Mouse (Mus musculus): ENCODE data around the gene Hip1r. TPM values are rescaled to one million over a fixed set of nuclear protein-coding genes. Genes with fewer than 3 reads are reported as not detected.
"Not testable (repeated sequence)": the region's sequence is repeated elsewhere in the genome, so short reads cannot be mapped to it uniquely, and the experiment has no call there.

Hip1r gene
- total RNA-seq, 4 experiments from 2014 or later, result 11.5 to 15.5 (median 13.7) TPM

- no peak for DNase-seq (ENCODE audit: low spot score)
These were observed 62.4 kb downstream of the Hip1r start for GRCm38 (mm10) chr5:124035806-124036205.

DNA sequence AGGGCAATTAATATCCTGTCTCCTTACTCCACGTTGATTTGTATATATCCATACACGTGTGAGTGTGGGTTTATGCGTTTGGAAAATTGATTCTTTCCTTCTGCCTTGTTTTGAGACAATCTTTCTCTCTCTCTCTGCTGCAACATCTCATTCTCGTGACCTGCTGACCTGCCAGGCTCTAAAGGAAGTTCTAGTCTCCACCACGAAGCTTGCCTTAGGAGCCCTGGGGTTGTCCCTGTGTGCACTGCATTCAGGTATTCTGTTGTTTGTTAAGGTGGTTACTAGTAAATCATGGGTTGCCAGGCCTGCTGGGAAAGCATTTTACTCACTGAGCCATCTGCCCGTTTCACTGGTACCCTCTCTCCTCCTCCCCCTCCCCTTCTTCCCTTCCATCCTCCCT is 62.9 kb downstream of the Hip1r start:
- DNase-seq (ENCODE audit: low spot score), result no peak

- DNase-seq (ENCODE audit: low spot score), result no peak
These were observed 63.4 kb downstream of the Hip1r start for GRCm38 (mm10) chr5:124036836-124037235.

GRCm38 (mm10) chr5:124039602-124040001 is 66.2 kb downstream of the Hip1r start:
- no peak for DNase-seq (ENCODE audit: low spot score)

- no peak for DNase-seq (ENCODE audit: low spot score)
These were observed 67.7 kb downstream of the Hip1r start for GRCm38 (mm10) chr5:124041097-124041496.

- peak; percentile 67 for DNase-seq (ENCODE audit: low spot score)
These were observed 70.0 kb downstream of the Hip1r start for GRCm38 (mm10) chr5:124043212-124043978.

DNA sequence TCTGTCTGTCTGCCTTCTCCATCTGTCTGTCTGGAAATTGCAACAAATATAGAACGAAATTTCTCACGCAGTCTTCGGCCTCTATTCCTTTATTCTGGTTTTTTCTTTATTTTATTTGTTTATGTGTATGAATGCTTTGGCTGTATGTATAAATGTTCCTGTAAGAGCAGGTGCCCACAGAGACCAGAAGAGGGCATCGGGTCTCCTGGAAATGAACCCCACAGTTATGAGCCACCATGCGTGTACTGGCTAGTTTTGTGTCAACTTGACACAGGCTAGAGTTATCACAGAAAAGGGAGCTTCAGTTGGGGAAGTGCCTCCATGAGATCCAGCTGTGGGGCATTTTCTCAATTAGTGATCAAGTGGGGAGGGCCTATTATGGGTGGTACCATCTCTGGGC is 70.6 kb downstream of the Hip1r start:
- DNase-seq (ENCODE audit: low spot score), result no peak

DNA sequence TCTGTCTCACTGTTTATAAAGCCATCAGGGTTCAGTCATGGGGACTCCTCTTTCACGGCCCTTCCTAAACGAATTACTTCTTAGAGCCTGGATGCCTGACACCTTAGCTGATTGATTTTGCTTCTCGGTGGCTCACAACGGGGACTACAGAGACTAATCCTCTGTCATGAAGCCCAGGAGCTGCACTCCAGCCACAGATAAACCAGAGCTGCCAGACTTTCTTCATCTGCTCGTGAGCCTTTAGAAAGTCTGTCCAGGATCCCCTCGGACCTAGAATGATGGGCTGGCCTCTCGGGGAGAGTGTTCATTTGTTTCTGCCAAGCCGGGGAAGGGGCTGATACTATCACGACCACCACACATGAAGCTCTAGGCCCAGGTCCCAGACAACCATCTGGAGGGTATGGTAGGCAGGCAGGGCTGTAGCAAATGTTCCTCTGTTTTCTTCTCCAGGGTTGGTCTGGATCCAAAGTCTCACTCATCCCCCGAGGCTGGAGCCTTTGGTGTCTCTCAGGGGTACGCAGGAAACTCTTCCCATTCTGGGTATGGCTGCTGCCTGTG is 72.1 kb downstream of the Hip1r start:
- no peak for DNase-seq (ENCODE audit: low spot score)

- DNase-seq (ENCODE audit: low spot score), result no peak
These were observed 73.4 kb downstream of the Hip1r start for GRCm38 (mm10) chr5:124046741-124047401.

DNA sequence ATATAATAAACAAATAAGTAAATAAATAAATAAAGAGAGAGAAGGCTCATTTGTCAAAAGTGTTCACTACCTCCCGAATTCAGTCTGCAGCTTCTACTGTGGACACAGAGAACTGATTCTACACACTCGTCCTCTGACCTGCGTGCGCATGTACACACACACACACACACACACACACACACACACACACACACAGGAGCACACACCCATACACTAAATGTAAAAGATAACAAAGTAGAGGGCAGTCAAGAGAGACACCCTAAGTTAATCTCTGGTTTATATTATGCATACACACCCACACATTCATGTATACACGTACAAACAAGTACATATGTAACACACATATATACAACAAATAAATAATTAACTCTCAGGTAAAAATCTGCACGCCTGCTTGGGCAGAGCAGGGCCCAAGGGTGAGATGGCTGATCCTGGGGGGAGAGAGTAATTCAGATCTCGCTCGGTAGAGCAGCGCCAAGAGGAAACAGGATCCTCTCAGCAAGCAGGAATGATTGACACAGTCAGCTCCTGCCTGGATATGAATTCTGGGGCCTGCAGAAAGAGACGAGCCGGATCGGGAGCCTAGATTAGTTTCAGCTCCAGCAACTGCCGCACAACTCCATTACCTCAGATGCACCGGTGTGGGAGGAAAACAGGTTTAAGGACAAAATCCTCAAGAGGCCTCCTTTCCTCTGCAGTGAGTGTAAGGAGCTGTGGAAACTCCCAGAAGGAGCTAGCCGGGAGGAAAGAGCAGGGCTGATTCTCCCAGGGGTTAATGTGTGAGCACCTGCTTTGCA is 76.0 kb downstream of the Hip1r start:
- no peak for DNase-seq (ENCODE audit: low spot score)

- no peak for DNase-seq (ENCODE audit: low spot score)
These were observed 76.9 kb downstream of the Hip1r start for GRCm38 (mm10) chr5:124050095-124051050.

GRCm38 (mm10) chr5:124051899-124052491 is 78.6 kb downstream of the Hip1r start:
- DNase-seq (ENCODE audit: low spot score), result no peak

- DNase-seq (ENCODE audit: low spot score), result not testable (repeated sequence)
These were observed 79.2 kb downstream of the Hip1r start for GRCm38 (mm10) chr5:124052641-124053040.

Small RNAs within 50 kb of the gene (microRNA-seq; reads per million reads assigned to microRNA genes)
- gene Mir7032, result not detected

Other genes with a start within 250 kb of the Hip1r start
- 10 to 100 TPM; 33.8 to 42.7 (median 39.4) TPM for gene Rsrc2, start 224.2 kb upstream of the Hip1r start, total RNA-seq (2022)
- under 1 TPM; 0.11 to 0.53 (median 0.42) TPM for gene Kntc1, start 223.9 kb upstream of the Hip1r start, total RNA-seq (2022)
- gene Hcar2, start 108.1 kb upstream of the Hip1r start, total RNA-seq (2022), result 1 to 10 TPM in 1 of 4 experiments, under 1 TPM in 2, not detected in 1; 0.12 to 2.0 (median 0.22) TPM
- gene Hcar1, start 93.6 kb upstream of the Hip1r start, total RNA-seq (2022), result under 1 TPM; 0.31 to 0.52 (median 0.42) TPM
- gene Denr, start 66.5 kb upstream of the Hip1r start, total RNA-seq (2022), result 10 to 100 TPM; 45.9 to 52.4 (median 50.6) TPM
- gene Gm43518, start 46.2 kb upstream of the Hip1r start, total RNA-seq (2022), result under 1 TPM in 1 of 4 experiments, not detected in 3; 0.92 TPM
- 1 to 10 TPM in 3 of 4 experiments, under 1 TPM in 1; 0.60 to 3.8 (median 2.0) TPM for gene Ccdc62, start 42.9 kb upstream of the Hip1r start, total RNA-seq (2022)
- gene Vps37b, start 58.6 kb downstream of the Hip1r start, total RNA-seq (2022), result 10 to 100 TPM; 13.7 to 24.0 (median 16.5) TPM
- gene Abcb9, start 122.2 kb downstream of the Hip1r start, total RNA-seq (2022), result 10 to 100 TPM in 3 of 4 experiments, 1 to 10 TPM in 1; 9.5 to 11.9 (median 11.1) TPM
- gene Ogfod2, start 138.7 kb downstream of the Hip1r start, total RNA-seq (2022), result 10 to 100 TPM; 14.1 to 20.7 (median 19.2) TPM
- 10 to 100 TPM; 34.8 to 38.4 (median 37.4) TPM for gene Arl6ip4, start 142.5 kb downstream of the Hip1r start, total RNA-seq (2022)

All from heart, adult 8-10 months (tissue).